Mouse (Mus musculus) midbrain, embryonic 11.5 days (tissue): ENCODE results near the gene Heatr4. TPM values are rescaled to one million over a fixed set of nuclear protein-coding genes. Genes with fewer than 3 reads are reported as not detected.

Experiments
- ATAC-seq: fragments of 200-750 bp; cut with Nextera tagmentation; 2 replicates; pipeline ENCODE4 v1.8.0; 2017; ENCODE audit warnings: moderate TSS enrichment, moderate library complexity; ENCODE audit not compliant: low FRiP score
- DNase-seq: peaks from one replicate; pipeline ENCODE4 v3.0.0; 2015; ENCODE audit warnings: low spot score; ENCODE audit errors: missing footprints
- H3K27ac ChIP-seq: fragments of 300-500 bp; sonication (generic); 2 replicates; pipeline ENCODE4 v1.5.1; 2014; ENCODE audit warnings: low read depth, low read length
- H3K27me3 ChIP-seq: fragments of 300-500 bp; sonication (generic); 2 replicates; pipeline ENCODE4 v1.6.1; 2014; ENCODE audit warnings: mild to moderate bottlenecking, low read length, moderate library complexity, mixed read lengths; ENCODE audit not compliant: control insufficient read depth, insufficient read depth
- H3K36me3 ChIP-seq: fragments of 300-500 bp; sonication (generic); 2 replicates; pipeline ENCODE4 v1.6.1; 2014; ENCODE audit warnings: mild to moderate bottlenecking, low read length, moderate library complexity, mixed read lengths; ENCODE audit not compliant: control insufficient read depth, insufficient read depth
- H3K4me1 ChIP-seq: fragments of 300-500 bp; sonication (generic); 2 replicates; pipeline ENCODE4 v1.6.1; 2014; ENCODE audit warnings: low read length; ENCODE audit not compliant: control insufficient read depth, insufficient read depth
- H3K4me2 ChIP-seq: fragments of 300-500 bp; sonication (generic); 2 replicates; pipeline ENCODE4 v1.6.1; 2014; ENCODE audit warnings: mild to moderate bottlenecking, moderate library complexity
- H3K4me3 ChIP-seq: fragments of 300-500 bp; sonication (generic); 2 replicates; pipeline ENCODE4 v1.5.1; 2014; ENCODE audit warnings: low read depth, low read length
- H3K9ac ChIP-seq: fragments of 300-500 bp; sonication (generic); 2 replicates; pipeline ENCODE4 v1.6.1; 2014; ENCODE audit warnings: low read length
- H3K9me3 ChIP-seq: fragments of 300-500 bp; sonication (generic); 2 replicates; pipeline ENCODE4 v1.6.1; 2016; ENCODE audit warnings: low read length; ENCODE audit not compliant: control insufficient read depth
- WGBS: fragments of 180-500 bp; shearing (Covaris S2); extraction: QIAGEN DNeasy Blood & Tissue Kit; methylation state at CpG from one replicate; pipeline ENCODE4 v1.1.7; 2014; 5-methylcytosine and 5-hydroxymethylcytosine counted together
- polyA plus RNA-seq: library from polyadenylated mRNA; unstranded; fragments of >200 nt; fragmentation: Nextera tagmentation; extraction: Ambion mirVana; gene quantifications from 2 replicates; pipeline ENCODE4 v1.2.1, GENCODE M21; 2014

Heatr4 gene
- polyA plus RNA-seq, 1 experiment from 2014 or later, result not detected

GRCm38 (mm10) chr12:83981615-83982014 is 3.0 kb downstream of the Heatr4 start:
- DNase-seq (no peak), ATAC-seq (no peak)
- no peak overlapping the region for H3K4me2 ChIP-seq
- H3K27ac ChIP-seq, result no peak overlapping the region
- H3K36me3 ChIP-seq, result no peaks in the 10 kb centered on the region
- H3K4me3 ChIP-seq, result no peak overlapping the region
- WGBS, result 87% methylated on average over 4 of the region's 4 CpGs
- H3K27me3 ChIP-seq, result no peaks in the 10 kb centered on the region
- H3K9me3 ChIP-seq, result no peaks in the 10 kb centered on the region
- no peak overlapping the region for H3K9ac ChIP-seq
- H3K4me1 ChIP-seq, result no peaks in the 10 kb centered on the region

GRCm38 (mm10) chr12:83978862-83979261 is 5.8 kb downstream of the Heatr4 start:
- Histone ChIP-seq H3K4me2 (no peak overlapping the region), H3K27ac (no peak overlapping the region), H3K9me3 (no peaks in the 10 kb centered on the region), H3K4me1 (no peaks in the 10 kb centered on the region), H3K36me3 (no peaks in the 10 kb centered on the region), H3K27me3 (no peaks in the 10 kb centered on the region), H3K4me3 (no peak overlapping the region), H3K9ac (no peak overlapping the region)
- WGBS, result 93% methylated on average over 6 of the region's 6 CpGs
- no peak for DNase-seq
- ATAC-seq, result no peak

GRCm38 (mm10) chr12:83972117-83972516 is 12.5 kb downstream of the Heatr4 start:
- DNase-seq (no peak), ATAC-seq (no peak)
- no peak overlapping the region for H3K27ac ChIP-seq
- H3K4me3 ChIP-seq, result no peak overlapping the region
- H3K9ac ChIP-seq, result no peak overlapping the region
- 71% methylated on average over 2 of the region's 2 CpGs for WGBS
- H3K36me3 ChIP-seq, result no peaks in the 10 kb centered on the region
- no peaks in the 10 kb centered on the region for H3K4me1 ChIP-seq
- no peak overlapping the region for H3K4me2 ChIP-seq
- H3K27me3 ChIP-seq, result no peaks in the 10 kb centered on the region
- H3K9me3 ChIP-seq, result no peaks in the 10 kb centered on the region

GRCm38 (mm10) chr12:83965235-83965634 is 19.4 kb downstream of the Heatr4 start:
- Histone ChIP-seq H3K4me3 (no peak overlapping the region), H3K4me1 (no peaks in the 10 kb centered on the region), H3K4me2 (no peak overlapping the region), H3K36me3 (no peaks in the 10 kb centered on the region), H3K9ac (no peak overlapping the region), H3K9me3 (no peaks in the 10 kb centered on the region), H3K27me3 (no peaks in the 10 kb centered on the region), H3K27ac (no peak overlapping the region)
- 87% methylated on average over 7 of the region's 7 CpGs for WGBS
- DNase-seq (no peak), ATAC-seq (no peak)

GRCm38 (mm10) chr12:83958278-83958677 is 26.4 kb downstream of the Heatr4 start:
- Histone ChIP-seq H3K4me3 (no peak overlapping the region), H3K9me3 (no peaks in the 10 kb centered on the region), H3K9ac (no peak overlapping the region), H3K36me3 (no peaks in the 10 kb centered on the region; the same call in none of the 2 replicates), H3K27me3 (no peaks in the 10 kb centered on the region), H3K4me2 (no peak overlapping the region), H3K27ac (no peak overlapping the region), H3K4me1 (0 out of 2 replicates have a peak, but pooled peaks cover 4% of the 10 kb centered on the region)
- ATAC-seq (no peak), DNase-seq (no peak)
- 91% methylated on average over 9 of the region's 9 CpGs for WGBS

GRCm38 (mm10) chr12:83951711-83952575 is 32.7 kb downstream of the Heatr4 start:
- 66% methylated on average over 32 of the region's 32 CpGs for WGBS
- Histone ChIP-seq H3K4me1 (peaks cover 18% of the 10 kb centered on the region), H3K9ac (peak overlapping the region; percentile 78), H3K27ac (no peak overlapping the region), H3K4me2 (peak overlapping the region; percentile 91), H3K36me3 (peaks cover 5% of the 10 kb centered on the region), H3K4me3 (peak overlapping the region; percentile 66), H3K27me3 (no peaks in the 10 kb centered on the region), H3K9me3 (no peaks in the 10 kb centered on the region)
- DNase-seq, result peak; percentile 90
- ATAC-seq, result no peak

GRCm38 (mm10) chr12:83950840-83951701 is 33.6 kb downstream of the Heatr4 start:
- no peaks in the 10 kb centered on the region for H3K9me3 ChIP-seq
- under 1% methylated on average over 107 of the region's 116 CpGs for WGBS
- ATAC-seq (peak; percentile 70), DNase-seq (peak; percentile 97)
- H3K27ac ChIP-seq, result peak overlapping the region; percentile 72
- peak overlapping the region; percentile 78 for H3K9ac ChIP-seq
- H3K36me3 ChIP-seq, result peaks cover 5% of the 10 kb centered on the region
- peak overlapping the region; percentile 66 for H3K4me3 ChIP-seq
- no peaks in the 10 kb centered on the region for H3K27me3 ChIP-seq
- H3K4me1 ChIP-seq, result peaks cover 18% of the 10 kb centered on the region
- H3K4me2 ChIP-seq, result peak overlapping the region; percentile 91

- peak; percentile 94 for ATAC-seq
- Histone ChIP-seq H3K9me3 (no peaks in the 10 kb centered on the region), H3K4me3 (peak within 1 kb of the TSS; percentile 66), H3K4me1 (peaks cover 18% of the 10 kb centered on the region), H3K4me2 (peak within 1 kb of the TSS; percentile 91), H3K27ac (peak within 1 kb of the TSS; percentile 72), H3K9ac (peak within 1 kb of the TSS; percentile 78), H3K27me3 (no peaks in the 10 kb centered on the region), H3K36me3 (peaks cover 5% of the 10 kb centered on the region)
- under 1% methylated on average over 37 of the region's 37 CpGs for WGBS
- DNase-seq, result no peak
These were observed 34.2 kb downstream of the Heatr4 start, which contains the start of gene Riox1 for GRCm38 (mm10) chr12:83950493-83950839. Riox1 (plus strand) TSS chr12:83950608.
